Mouse (Mus musculus) midbrain, embryonic 15.5 days (tissue): Measurements from ENCODE around the gene Gm12216. TPM values are rescaled to one million over a fixed set of nuclear protein-coding genes. Genes with fewer than 3 reads are reported as not detected.
A peak's percentile ranks its signal among the peaks of the same experiment; 100 is the strongest.
"Not testable (repeated sequence)": the region's sequence is repeated elsewhere in the genome, so short reads cannot be mapped to it uniquely, and the experiment has no call there.

ENCODE experiments used
- ATAC-seq: fragments of 200-750 bp; cut with Nextera tagmentation; replicated peaks from 2 replicates; pipeline ENCODE4 v1.8.0; 2017; ENCODE audit warnings: moderate TSS enrichment
- H3K27ac ChIP-seq: fragments of 300-500 bp; sonication (generic); 2 replicates; pipeline ENCODE4 v1.5.1; 2015; ENCODE audit warnings: mild to moderate bottlenecking, inconsistent platforms
- H3K27me3 ChIP-seq: fragments of 300-500 bp; sonication (generic); replicated peaks from 2 replicates; pipeline ENCODE4 v1.6.1; 2015; ENCODE audit warnings: inconsistent platforms
- H3K36me3 ChIP-seq: fragments of 300-500 bp; sonication (generic); replicated peaks from 2 replicates; pipeline ENCODE4 v1.6.1; 2015; ENCODE audit warnings: inconsistent platforms
- H3K4me1 ChIP-seq: fragments of 300-500 bp; sonication (generic); 2 replicates; pipeline ENCODE4 v1.6.1; 2015; ENCODE audit warnings: inconsistent platforms
- H3K4me2 ChIP-seq: fragments of 300-500 bp; sonication (generic); 2 replicates; pipeline ENCODE4 v1.6.1; 2015; ENCODE audit warnings: inconsistent platforms, mild to moderate bottlenecking, moderate library complexity
- H3K4me3 ChIP-seq: fragments of 300-500 bp; sonication (generic); 2 replicates; pipeline ENCODE4 v1.5.1; 2015; ENCODE audit warnings: mild to moderate bottlenecking, inconsistent platforms
- H3K9ac ChIP-seq: fragments of 300-500 bp; sonication (generic); 2 replicates; pipeline ENCODE4 v1.6.1; 2015; ENCODE audit warnings: mild to moderate bottlenecking, inconsistent platforms
- H3K9me3 ChIP-seq: fragments of 300-500 bp; sonication (generic); 2 replicates; pipeline ENCODE4 v1.6.1; 2016; ENCODE audit warnings: inconsistent platforms
- WGBS: fragments of 180-500 bp; shearing (Covaris S2); methylation state at CpG from one replicate; pipeline ENCODE4 v1.1.7; 2015; ENCODE audit warnings: mixed read lengths; 5-methylcytosine and 5-hydroxymethylcytosine counted together
- polyA plus RNA-seq: library from polyadenylated mRNA; unstranded; fragments of >200 nt; fragmentation: Nextera tagmentation; extraction: Ambion mirVana; gene quantifications from 2 replicates; pipeline ENCODE4 v1.2.1, GENCODE M21; 2015

The Gm12216 gene
- polyA plus RNA-seq, 1 experiment from 2014 or later: 0.26 TPM

GRCm38 (mm10) chr11:53891505-53892451, 32.7 kb upstream of the Gm12216 start, which contains the start of gene Slc22a5:
Gene Slc22a5, minus strand, starts transcription at chr11:53891660.
- WGBS: 3% methylated on average over 63 of the region's 63 CpGs
- Histone ChIP-seq H3K9ac (peak within 1 kb of the TSS; percentile 43), H3K4me3 (peak within 1 kb of the TSS; percentile 64), H3K9me3 (no peaks in the 10 kb centered on the region), H3K4me1 (peaks cover 25% of the 10 kb centered on the region), H3K4me2 (peak within 1 kb of the TSS; percentile 78), H3K27me3 (no peaks in the 10 kb centered on the region), H3K27ac (peak within 1 kb of the TSS; percentile 66), H3K36me3 (no peaks in the 10 kb centered on the region)
- peak; percentile 99 for ATAC-seq

GRCm38 (mm10) chr11:53890906-53891504, 31.9 kb upstream of the Gm12216 start:
- Histone ChIP-seq H3K27me3 (no peaks in the 10 kb centered on the region), H3K27ac (peak overlapping the region; percentile 66), H3K4me3 (peak overlapping the region; percentile 64), H3K36me3 (no peaks in the 10 kb centered on the region), H3K4me2 (peak overlapping the region; percentile 78), H3K9ac (peak overlapping the region; percentile 43), H3K4me1 (peaks cover 25% of the 10 kb centered on the region), H3K9me3 (no peaks in the 10 kb centered on the region)
- ATAC-seq: peak; percentile 37; the same call in 1 of the 2 replicates
- WGBS: 2% methylated on average over 33 of the region's 33 CpGs

- 95% methylated on average over 2 of the region's 2 CpGs for WGBS
- Histone ChIP-seq H3K27me3 (no peaks in the 10 kb centered on the region), H3K36me3 (0 out of 2 replicates have a peak, but pooled peaks cover 4% of the 10 kb centered on the region), H3K4me1 (peaks cover 25% of the 10 kb centered on the region), H3K9ac (no peak overlapping the region), H3K4me2 (peak overlapping the region; percentile 78), H3K4me3 (peak overlapping the region; percentile 64), H3K9me3 (no peaks in the 10 kb centered on the region), H3K27ac (no peak overlapping the region)
- ATAC-seq: no peak
Measured at GRCm38 (mm10) chr11:53890225-53890624, 31.2 kb upstream of the Gm12216 start.

- WGBS: 69% methylated on average over 4 of the region's 4 CpGs
- no peaks in the 10 kb centered on the region for H3K9me3 ChIP-seq
- no peak overlapping the region for H3K9ac ChIP-seq
- H3K4me2 ChIP-seq: peak overlapping the region; percentile 11; the same call in 1 of the 2 replicates
- H3K27me3 ChIP-seq: no peaks in the 10 kb centered on the region
- ATAC-seq: no peak
- no peak overlapping the region for H3K4me3 ChIP-seq
- 0 out of 2 replicates have a peak, but pooled peaks cover 4% of the 10 kb centered on the region for H3K36me3 ChIP-seq
- no peak overlapping the region for H3K27ac ChIP-seq
- H3K4me1 ChIP-seq: peaks cover 25% of the 10 kb centered on the region
Measured at GRCm38 (mm10) chr11:53889091-53889645, 30.1 kb upstream of the Gm12216 start.

GRCm38 (mm10) chr11:53888242-53888641, 29.2 kb upstream of the Gm12216 start:
- Histone ChIP-seq H3K9ac (no peak overlapping the region), H3K4me2 (no peak overlapping the region), H3K4me3 (no peak overlapping the region), H3K9me3 (no peaks in the 10 kb centered on the region), H3K36me3 (0 out of 2 replicates have a peak, but pooled peaks cover 4% of the 10 kb centered on the region), H3K4me1 (peaks cover 25% of the 10 kb centered on the region), H3K27me3 (no peaks in the 10 kb centered on the region), H3K27ac (no peak overlapping the region)
- 85% methylated on average over 4 of the region's 4 CpGs for WGBS
- ATAC-seq: no peak

GRCm38 (mm10) chr11:53883287-53883686, 24.2 kb upstream of the Gm12216 start:
- ATAC-seq: no peak
- Histone ChIP-seq H3K4me3 (no peak overlapping the region), H3K9ac (no peak overlapping the region), H3K4me2 (no peak overlapping the region), H3K27me3 (no peaks in the 10 kb centered on the region), H3K9me3 (no peaks in the 10 kb centered on the region), H3K4me1 (no peaks in the 10 kb centered on the region), H3K36me3 (0 out of 2 replicates have a peak, but pooled peaks cover 9% of the 10 kb centered on the region), H3K27ac (no peak overlapping the region)
- WGBS: 92% methylated on average over 2 of the region's 2 CpGs

GRCm38 (mm10) chr11:53878096-53878495, 19.0 kb upstream of the Gm12216 start:
- 86% methylated on average over 5 of the region's 5 CpGs for WGBS
- H3K27me3 ChIP-seq: not testable (repeated sequence)

GRCm38 (mm10) chr11:53876488-53876887, 17.4 kb upstream of the Gm12216 start:
- Histone ChIP-seq H3K27ac (no peak overlapping the region), H3K9me3 (no peaks in the 10 kb centered on the region), H3K9ac (no peak overlapping the region), H3K36me3 (peaks cover 13% of the 10 kb centered on the region; the same call in 1 of the 2 replicates), H3K4me1 (no peaks in the 10 kb centered on the region), H3K4me3 (no peak overlapping the region), H3K4me2 (no peak overlapping the region), H3K27me3 (no peaks in the 10 kb centered on the region)
- no peak for ATAC-seq
- 89% methylated on average over 4 of the region's 4 CpGs for WGBS

More at GRCm38 (mm10) chr11:53878096-53878495, 19.0 kb upstream of the Gm12216 start:
- H3K4me2 ChIP-seq, H3K4me1 ChIP-seq, H3K9ac ChIP-seq, H3K36me3 ChIP-seq, H3K27ac ChIP-seq, ATAC-seq, H3K9me3 ChIP-seq, H3K4me3 ChIP-seq: not testable (repeated sequence)

- Histone ChIP-seq H3K27me3 (no peaks in the 10 kb centered on the region), H3K9me3 (no peaks in the 10 kb centered on the region), H3K4me2 (no peak overlapping the region), H3K27ac (no peak overlapping the region), H3K36me3 (peaks cover 16% of the 10 kb centered on the region; the same call in 1 of the 2 replicates), H3K4me3 (no peak overlapping the region), H3K9ac (no peak overlapping the region), H3K4me1 (no peaks in the 10 kb centered on the region)
- no peak for ATAC-seq
- WGBS: 72% methylated on average over 4 of the region's 4 CpGs
Measured at GRCm38 (mm10) chr11:53874706-53875105, 15.7 kb upstream of the Gm12216 start.

GRCm38 (mm10) chr11:53873909-53874704, 15.1 kb upstream of the Gm12216 start:
- not testable (repeated sequence) for H3K9me3 ChIP-seq, H3K4me1 ChIP-seq, H3K4me2 ChIP-seq, H3K4me3 ChIP-seq, H3K27me3 ChIP-seq, H3K27ac ChIP-seq, H3K9ac ChIP-seq, ATAC-seq
- H3K36me3 ChIP-seq: peaks cover 16% of the 10 kb centered on the region; the same call in 1 of the 2 replicates
- WGBS: 58% methylated on average over 5 of the region's 5 CpGs

GRCm38 (mm10) chr11:53871786-53872507, 12.9 kb upstream of the Gm12216 start:
- H3K4me3 ChIP-seq: no peak overlapping the region

More at GRCm38 (mm10) chr11:53871786-53872507, 12.9 kb upstream of the Gm12216 start:
- no peaks in the 10 kb centered on the region for H3K4me1 ChIP-seq
- no peak for ATAC-seq
- H3K9me3 ChIP-seq: no peaks in the 10 kb centered on the region
- peaks cover 16% of the 10 kb centered on the region; the same call in 1 of the 2 replicates for H3K36me3 ChIP-seq
- H3K27ac ChIP-seq: no peak overlapping the region
- WGBS: 91% methylated on average over 2 of the region's 2 CpGs
- no peak overlapping the region for H3K9ac ChIP-seq
- H3K4me2 ChIP-seq: no peak overlapping the region
- H3K27me3 ChIP-seq: no peaks in the 10 kb centered on the region
